Mouse (Mus musculus) liver, adult 2 months (tissue): ENCODE measurements around the gene Klhl30. TPM values are rescaled to one million over a fixed set of nuclear protein-coding genes. Genes with fewer than 3 reads are reported as not detected.

Experiments
- DNase-seq: peaks from one replicate; pipeline ENCODE4 v3.0.0-alpha.2; 2011; ENCODE audit warnings: low read depth, low spot score; ENCODE audit errors: extremely low read depth
- H3K27ac ChIP-seq: fragments of 200-500 bp; replicated peaks from 2 replicates; pipeline ENCODE4 v1.5.1; 2012; ENCODE audit warnings: low read depth, mild to moderate bottlenecking, control low read depth, inconsistent platforms, low read length; ENCODE audit not compliant: insufficient read depth
- H3K27me3 ChIP-seq: fragments of 200-500 bp; 2 replicates; pipeline ENCODE4 v1.6.1; 2012; ENCODE audit warnings: mild to moderate bottlenecking, moderate library complexity, low read length, inconsistent platforms; ENCODE audit not compliant: control insufficient read depth, insufficient read depth
- H3K36me3 ChIP-seq: fragments of 200-500 bp; 2 replicates; pipeline ENCODE4 v1.6.1; 2012; ENCODE audit warnings: low read length, inconsistent platforms; ENCODE audit not compliant: control insufficient read depth, insufficient read depth
- H3K4me1 ChIP-seq: fragments of 200-500 bp; 2 replicates; pipeline ENCODE4 v1.6.1; 2011; ENCODE audit warnings: low read length; ENCODE audit not compliant: control insufficient read depth, insufficient read depth
- H3K4me3 ChIP-seq: fragments of 200-500 bp; 2 replicates; pipeline ENCODE4 v1.5.1; 2011; ENCODE audit warnings: low read depth, mild to moderate bottlenecking, control low read depth, low read length, moderate library complexity; ENCODE audit not compliant: insufficient read depth
- H3K79me2 ChIP-seq: fragments of 200-500 bp; 2 replicates; pipeline ENCODE4 v1.6.1; 2012; ENCODE audit warnings: inconsistent platforms, mild to moderate bottlenecking, low read length, moderate library complexity; ENCODE audit not compliant: control insufficient read depth, insufficient read depth
- H3K9ac ChIP-seq: fragments of 200-500 bp; 2 replicates; pipeline ENCODE4 v1.6.1; 2012; ENCODE audit warnings: low read depth, mild to moderate bottlenecking, control low read depth, inconsistent platforms, low read length
- CTCF ChIP-seq: fragments of 200-500 bp; IDR thresholded peaks from 2 replicates; pipeline ENCODE4 v1.5.1; 2011; ENCODE audit warnings: low read depth, low read length, control low read depth
- POLR2A ChIP-seq: fragments of 200-500 bp; IDR thresholded peaks from 2 replicates; pipeline ENCODE4 v1.6.1; 2011; ENCODE audit warnings: low read length, control low read depth; ENCODE audit not compliant: insufficient read depth; ENCODE audit errors: extremely low read depth
- WGBS: fragments of 180-500 bp; shearing (Covaris S2); methylation state at CpG from one replicate; pipeline ENCODE4 v1.1.7; 2018; 5-methylcytosine and 5-hydroxymethylcytosine counted together
- polyA plus RNA-seq: library from polyadenylated mRNA; depleted of rRNA; stranded (reverse); fragments of >200 nt; gene quantifications from 2 replicates; pipeline ENCODE4 v1.2.3, GENCODE M21; 2012
- total RNA-seq: library from RNA; depleted of rRNA; stranded (reverse); fragments of >200 nt; gene quantifications from 2 replicates; pipeline ENCODE4 v1.2.3, GENCODE M21; 2014

Gene Klhl30
- total and polyA plus RNA-seq, 2 experiments: not detected

DNA sequence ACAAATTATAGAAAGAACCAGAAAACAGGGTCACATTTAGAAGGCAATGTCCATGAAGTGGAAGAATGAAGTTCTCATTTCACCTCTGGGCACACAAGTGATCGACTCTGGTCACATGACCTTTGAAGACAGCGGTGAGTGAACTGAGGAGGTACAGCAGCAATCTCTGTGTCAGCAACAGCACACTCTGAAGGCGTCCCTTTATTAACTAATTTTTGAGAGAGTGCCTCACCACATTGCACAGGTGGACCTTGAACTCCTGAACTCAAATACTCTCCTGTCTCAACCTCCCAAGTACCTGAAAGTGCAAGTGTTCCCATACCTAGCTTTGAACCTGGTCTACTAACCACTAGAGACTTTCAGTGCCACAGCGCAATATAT, 30.3 kb downstream of the Klhl30 start:
- WGBS: 47% methylated on average over 4 of the region's 4 CpGs
- H3K27me3 ChIP-seq: no peaks in the 10 kb centered on the region
- no peak for TF ChIP-seq POLR2A
- no peak for TF ChIP-seq CTCF

DNA sequence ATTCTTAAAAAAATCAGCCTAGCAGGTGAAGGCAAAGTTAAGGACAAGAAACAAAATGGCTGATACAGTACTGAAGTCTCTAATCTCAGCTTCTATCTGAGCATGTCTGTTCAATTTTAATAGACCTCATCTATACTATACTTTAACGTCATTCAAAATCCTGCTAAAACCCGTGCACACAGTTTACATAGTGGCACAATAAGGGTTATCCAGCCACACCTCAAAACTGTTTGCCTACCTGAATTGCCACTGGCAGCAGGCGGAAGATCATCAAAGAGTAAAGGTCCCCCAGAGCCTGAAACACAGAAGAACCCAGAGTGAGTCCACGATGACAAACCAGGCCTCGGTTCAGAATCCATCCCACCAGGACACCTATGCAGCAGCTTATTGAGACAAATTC, 39.6 kb downstream of the Klhl30 start:
- H3K4me1 ChIP-seq: no peaks in the 10 kb centered on the region
- no peak overlapping the region for H3K4me3 ChIP-seq
- no peak for TF ChIP-seq CTCF
- no peak for TF ChIP-seq POLR2A
- DNase-seq: no peak
- no peak overlapping the region for H3K9ac ChIP-seq
- WGBS: 84% methylated on average over 5 of the region's 5 CpGs
- no peaks in the 10 kb centered on the region for H3K27me3 ChIP-seq
- peaks cover 60% of the 10 kb centered on the region for H3K36me3 ChIP-seq
- no peak overlapping the region for H3K27ac ChIP-seq
- peaks cover 11% of the 10 kb centered on the region; the same call in 1 of the 2 replicates for H3K79me2 ChIP-seq

More for the DNA sequence above, 30.3 kb downstream of the Klhl30 start:
- no peak overlapping the region for H3K9ac ChIP-seq
- no peaks in the 10 kb centered on the region for H3K79me2 ChIP-seq
- peak; percentile 52 for DNase-seq
- no peak overlapping the region for H3K27ac ChIP-seq
- peaks cover 75% of the 10 kb centered on the region for H3K36me3 ChIP-seq
- H3K4me3 ChIP-seq: no peak overlapping the region
- H3K4me1 ChIP-seq: peaks cover 8% of the 10 kb centered on the region

DNA sequence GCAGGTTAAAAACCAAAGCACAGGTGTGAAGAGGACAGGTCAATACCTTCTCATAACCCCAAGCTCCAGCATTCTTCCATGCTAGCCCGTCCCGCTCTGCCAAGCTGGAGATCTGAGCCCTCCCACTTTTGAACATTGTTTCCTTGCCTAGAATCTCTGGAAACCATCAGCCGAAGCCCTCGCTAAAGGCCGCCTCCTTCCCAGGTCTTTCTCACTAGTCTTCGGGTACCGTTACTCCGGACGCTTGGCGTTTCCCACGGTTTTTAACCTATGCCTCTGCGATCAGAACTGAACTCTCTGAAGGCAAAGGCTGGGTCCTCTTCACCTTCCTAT, 47.1 kb downstream of the Klhl30 start:
- Histone ChIP-seq H3K36me3 (peaks cover 9% of the 10 kb centered on the region), H3K9ac (peak overlapping the region; percentile 92), H3K27ac (peak overlapping the region; percentile 68), H3K79me2 (peaks cover 27% of the 10 kb centered on the region; the same call in 1 of the 2 replicates), H3K4me3 (peak overlapping the region; percentile 92), H3K27me3 (no peaks in the 10 kb centered on the region), H3K4me1 (peaks cover 10% of the 10 kb centered on the region)
- DNase-seq: peak; percentile 30
- TF ChIP-seq POLR2A (no peak), CTCF (no peak)
- WGBS: under 1% methylated on average over 12 of the region's 12 CpGs

DNA sequence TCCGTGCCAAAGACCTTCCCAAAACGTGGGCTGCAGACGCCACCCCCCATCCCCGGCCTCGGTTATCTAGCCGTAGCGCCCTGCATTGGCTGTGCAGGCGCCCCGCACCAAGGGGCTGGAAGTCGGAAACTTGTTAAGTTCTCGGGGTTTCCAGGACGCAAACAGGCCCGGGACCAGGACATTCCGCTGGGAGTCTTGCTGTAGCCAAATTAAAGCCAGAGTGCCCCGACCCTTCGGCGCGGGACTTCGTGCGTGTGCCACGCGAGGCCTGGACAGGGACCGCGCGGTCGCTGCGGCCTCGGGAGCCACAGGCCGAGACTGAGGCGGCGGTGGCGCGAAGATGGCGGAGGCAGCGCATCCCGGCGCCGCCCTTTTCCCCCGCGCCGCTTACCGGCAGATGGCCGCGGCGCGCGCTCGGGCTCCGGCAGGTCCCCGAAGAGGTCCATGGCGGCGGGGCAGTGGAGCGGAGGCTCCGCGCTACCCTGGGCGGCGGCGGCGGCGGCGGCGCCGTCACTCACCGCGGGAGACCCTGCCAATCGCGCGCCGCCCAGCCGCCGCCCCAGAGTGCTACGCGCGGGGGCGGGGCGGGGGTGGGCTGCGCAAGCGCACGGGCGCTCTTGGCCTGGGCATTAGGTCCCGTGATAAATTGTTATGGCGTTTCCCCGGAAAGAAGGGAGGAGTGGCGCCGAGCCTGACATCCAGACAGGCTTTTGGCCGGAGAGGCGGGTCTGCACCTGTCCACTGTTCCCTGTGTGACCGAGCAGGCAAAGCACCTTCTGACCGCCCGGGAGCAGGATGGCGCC, 47.6 kb downstream of the Klhl30 start, which contains the start of gene Ilkap:
Gene Ilkap, minus strand, starts transcription at position 556 of the 803 bp plus-strand sequence.
- peaks cover 10% of the 10 kb centered on the region for H3K4me1 ChIP-seq
- TF ChIP-seq POLR2A: 0 out of 2 replicates have a peak, but pooled peaks have one; percentile 35
- TF ChIP-seq CTCF: no peak
- H3K36me3 ChIP-seq: peaks cover 5% of the 10 kb centered on the region
- H3K27ac ChIP-seq: peak within 1 kb of the TSS; percentile 68
- H3K9ac ChIP-seq: peak within 1 kb of the TSS; percentile 92
- peak within 1 kb of the TSS; percentile 92 for H3K4me3 ChIP-seq
- under 1% methylated on average over 91 of the region's 91 CpGs for WGBS
- DNase-seq: peak; percentile 75
- H3K79me2 ChIP-seq: peaks cover 23% of the 10 kb centered on the region; the same call in 1 of the 2 replicates
- no peaks in the 10 kb centered on the region for H3K27me3 ChIP-seq

DNA sequence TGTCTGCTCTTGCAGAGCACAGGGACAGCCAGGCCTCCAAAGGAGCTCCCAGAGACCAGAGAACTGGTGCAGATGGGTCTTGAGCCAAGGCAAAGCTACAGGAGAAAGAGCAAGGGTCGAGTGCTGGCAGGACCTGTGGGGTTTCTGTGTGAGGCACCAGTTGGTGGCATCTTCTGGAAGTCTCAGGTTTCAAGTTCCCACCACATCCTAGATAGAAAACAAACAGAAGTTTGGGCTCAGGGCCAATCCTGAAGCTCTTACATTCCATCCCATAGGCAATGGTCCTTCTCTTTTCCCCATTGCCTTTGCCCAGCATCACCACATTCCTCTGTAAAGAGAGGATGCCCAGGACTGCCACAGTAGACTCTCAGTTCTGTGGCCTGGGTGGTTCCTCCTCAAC, 54.2 kb downstream of the Klhl30 start:
- Histone ChIP-seq H3K27me3 (no peaks in the 10 kb centered on the region), H3K9ac (no peak overlapping the region), H3K4me1 (no peaks in the 10 kb centered on the region), H3K36me3 (no peaks in the 10 kb centered on the region), H3K27ac (no peak overlapping the region), H3K79me2 (no peaks in the 10 kb centered on the region), H3K4me3 (no peak overlapping the region)
- DNase-seq: no peak
- WGBS: 17% methylated on average over 1 of the region's 1 CpGs
- no peak for TF ChIP-seq CTCF
- TF ChIP-seq POLR2A: no peak

DNA sequence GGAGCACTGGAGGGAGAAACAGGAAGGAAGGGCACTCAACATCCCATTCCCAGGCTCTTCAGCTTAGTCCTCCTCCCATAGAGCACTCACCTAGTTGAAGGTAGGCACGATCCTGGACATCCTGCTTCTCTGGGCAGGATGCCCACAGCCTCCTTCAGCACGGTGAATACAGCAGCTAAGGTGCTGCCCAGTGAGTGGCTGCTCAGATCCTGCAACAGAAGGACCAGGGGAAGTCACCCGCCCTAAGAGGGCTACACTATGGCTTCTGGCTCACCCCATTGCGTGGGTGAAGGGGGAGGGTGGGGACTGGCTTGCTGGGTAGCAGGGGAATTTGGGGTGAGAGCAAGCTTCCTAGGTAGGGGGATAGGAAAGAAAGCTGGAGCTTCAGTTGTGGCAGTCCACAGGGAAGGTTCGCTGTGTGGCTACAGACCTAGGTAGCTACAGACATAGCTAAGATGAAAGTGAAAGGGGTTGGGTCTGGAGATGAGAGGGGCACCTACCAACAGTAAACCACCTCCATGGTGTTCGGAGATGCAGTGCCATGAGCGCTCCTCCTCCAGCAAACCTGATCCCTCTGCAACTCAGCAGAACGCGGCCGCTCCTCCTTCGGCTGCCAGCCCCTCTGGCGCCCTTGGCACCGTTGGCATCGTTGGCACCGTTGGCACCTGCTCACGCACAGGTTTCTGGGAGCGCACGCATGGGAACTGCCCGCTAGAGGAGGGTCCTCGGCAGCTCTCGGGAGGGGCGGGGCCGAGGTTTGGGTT, 54.8 kb downstream of the Klhl30 start:
- Histone ChIP-seq H3K9ac (no peak overlapping the region), H3K4me1 (no peaks in the 10 kb centered on the region), H3K4me3 (no peak overlapping the region), H3K27me3 (no peaks in the 10 kb centered on the region), H3K79me2 (no peaks in the 10 kb centered on the region), H3K36me3 (no peaks in the 10 kb centered on the region), H3K27ac (no peak overlapping the region)
- 65% methylated on average over 23 of the region's 23 CpGs for WGBS
- TF ChIP-seq POLR2A (no peak), CTCF (no peak)
- no peak for DNase-seq
